Mouse (Mus musculus): ENCODE results near the gene Ptpn7. TPM values are rescaled to one million over a fixed set of nuclear protein-coding genes. Genes with fewer than 3 reads are reported as not detected.

The Ptpn7 gene
- 72.5 TPM for polyA plus RNA-seq (2017; shearing (Covaris generic))

GRCm38 (mm10) chr1:135132473-135132872 lies at the start of gene Ptpn7:
Ptpn7 (plus strand) TSS chr1:135132700.

GRCm38 (mm10) chr1:135105124-135105523 lies 27.4 kb upstream of the Ptpn7 start, which contains the start of gene Lgr6:
Lgr6 (minus strand) TSS chr1:135105276.

GRCm38 (mm10) chr1:135146077-135146945 lies 13.8 kb downstream of the Ptpn7 start, which contains the start of gene Arl8a:
Arl8a (plus strand) TSS chr1:135146824.

GRCm38 (mm10) chr1:135167435-135167834 lies 34.9 kb downstream of the Ptpn7 start, which contains the start of gene Gpr37l1:
Gpr37l1 (minus strand) TSS chr1:135167681.

Other genes starting within 250 kb of the Ptpn7 start
- gene Ppp1r12b, start 176.8 kb upstream of the Ptpn7 start, polyA plus RNA-seq (2017; shearing (Covaris generic)) = 12.0 TPM
- gene Ube2t, start 170.1 kb upstream of the Ptpn7 start, polyA plus RNA-seq (2017; shearing (Covaris generic)) = 6.9 TPM
- 0.05 TPM for gene Lgr6, start 27.4 kb upstream of the Ptpn7 start, polyA plus RNA-seq (2017; shearing (Covaris generic))
- gene Arl8a, start 14.1 kb downstream of the Ptpn7 start, polyA plus RNA-seq (2017; shearing (Covaris generic)) = 71.9 TPM
- not detected for gene Gpr37l1, start 35.0 kb downstream of the Ptpn7 start, polyA plus RNA-seq (2017; shearing (Covaris generic))
- gene Elf3, start 125.9 kb downstream of the Ptpn7 start, polyA plus RNA-seq (2017; shearing (Covaris generic)) = not detected
- 28.4 TPM for gene Rnpep, start 151.4 kb downstream of the Ptpn7 start, polyA plus RNA-seq (2017; shearing (Covaris generic))
- gene Timm17a, start 181.1 kb downstream of the Ptpn7 start, polyA plus RNA-seq (2017; shearing (Covaris generic)) = 97.2 TPM
- gene Lmod1, start 192.1 kb downstream of the Ptpn7 start, polyA plus RNA-seq (2017; shearing (Covaris generic)) = not detected
- gene Shisa4, start 242.5 kb downstream of the Ptpn7 start, polyA plus RNA-seq (2017; shearing (Covaris generic)) = 0.26 TPM